Mouse (Mus musculus) thymus, adult 18-20 months (tissue): ENCODE results near the gene Abhd5.
"Not testable (repeated sequence)": the region's sequence is repeated elsewhere in the genome, so short reads cannot be mapped to it uniquely, and the experiment has no call there.

Source experiments
- DNase-seq, 2 experiments: peaks; one replicate each; pipeline ENCODE4 v3.0.0; 2022; ENCODE audit warnings: mixed read lengths in 2 of 2

Abhd5 gene

DNA sequence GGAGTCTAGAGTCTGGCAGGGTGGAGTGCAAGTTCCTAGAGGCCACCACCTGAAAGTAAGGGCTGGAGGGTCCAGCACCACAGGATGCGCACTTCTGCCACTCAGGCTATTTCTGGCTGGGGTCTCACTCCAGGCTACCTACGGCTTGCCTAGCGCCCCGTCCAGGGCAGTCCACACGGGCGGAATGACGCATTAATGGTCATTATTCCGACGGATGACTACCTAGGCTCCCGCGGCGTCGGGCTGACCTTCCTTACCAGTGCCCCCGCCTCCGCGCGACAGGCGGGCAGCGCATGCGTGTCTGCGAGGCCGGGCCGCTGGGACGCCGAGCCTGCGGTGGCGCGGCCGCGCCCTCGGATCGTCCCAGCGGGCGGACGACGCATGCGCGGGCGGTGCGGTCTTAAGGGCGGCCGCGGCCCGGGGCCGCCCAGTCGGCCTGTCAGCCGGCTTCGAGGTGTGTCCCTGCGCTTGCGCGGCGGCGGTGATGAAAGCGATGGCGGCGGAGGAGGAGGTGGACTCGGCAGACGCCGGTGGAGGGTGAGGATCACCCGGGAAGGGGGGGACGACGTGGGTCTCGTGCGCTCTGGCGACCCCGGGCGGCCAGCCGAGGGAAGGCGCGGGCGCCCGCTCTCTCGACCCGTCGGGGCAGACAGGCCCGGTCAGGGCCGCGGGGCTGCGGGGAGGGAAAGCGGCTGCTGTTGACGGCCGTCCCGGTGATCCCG is at the start of gene Abhd5:
Gene Abhd5, plus strand, starts transcription at position 306 of the 722 bp plus-strand sequence.
- peak; percentile 75 to 81 for DNase-seq

DNA sequence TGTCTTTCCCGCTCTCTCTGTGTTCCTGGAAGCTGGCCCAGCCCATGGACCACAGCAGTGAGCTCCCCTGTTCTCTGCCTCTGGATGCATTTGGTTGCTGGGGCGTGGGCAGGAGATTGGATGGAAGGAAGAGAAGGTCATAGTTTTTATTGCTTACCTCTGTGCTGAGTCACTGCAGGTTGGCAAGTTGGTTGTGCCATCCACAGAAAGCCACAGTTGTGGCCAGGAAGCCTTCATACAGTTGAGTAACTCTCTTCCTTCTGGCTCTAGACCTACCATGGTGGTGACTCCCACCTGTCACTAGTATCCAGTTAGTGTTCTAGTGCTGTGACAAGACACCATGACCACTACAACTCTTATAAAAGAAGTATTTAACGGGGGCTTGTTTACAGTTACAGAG is 46.1 kb upstream of the Abhd5 start:
- no peak for DNase-seq

DNA sequence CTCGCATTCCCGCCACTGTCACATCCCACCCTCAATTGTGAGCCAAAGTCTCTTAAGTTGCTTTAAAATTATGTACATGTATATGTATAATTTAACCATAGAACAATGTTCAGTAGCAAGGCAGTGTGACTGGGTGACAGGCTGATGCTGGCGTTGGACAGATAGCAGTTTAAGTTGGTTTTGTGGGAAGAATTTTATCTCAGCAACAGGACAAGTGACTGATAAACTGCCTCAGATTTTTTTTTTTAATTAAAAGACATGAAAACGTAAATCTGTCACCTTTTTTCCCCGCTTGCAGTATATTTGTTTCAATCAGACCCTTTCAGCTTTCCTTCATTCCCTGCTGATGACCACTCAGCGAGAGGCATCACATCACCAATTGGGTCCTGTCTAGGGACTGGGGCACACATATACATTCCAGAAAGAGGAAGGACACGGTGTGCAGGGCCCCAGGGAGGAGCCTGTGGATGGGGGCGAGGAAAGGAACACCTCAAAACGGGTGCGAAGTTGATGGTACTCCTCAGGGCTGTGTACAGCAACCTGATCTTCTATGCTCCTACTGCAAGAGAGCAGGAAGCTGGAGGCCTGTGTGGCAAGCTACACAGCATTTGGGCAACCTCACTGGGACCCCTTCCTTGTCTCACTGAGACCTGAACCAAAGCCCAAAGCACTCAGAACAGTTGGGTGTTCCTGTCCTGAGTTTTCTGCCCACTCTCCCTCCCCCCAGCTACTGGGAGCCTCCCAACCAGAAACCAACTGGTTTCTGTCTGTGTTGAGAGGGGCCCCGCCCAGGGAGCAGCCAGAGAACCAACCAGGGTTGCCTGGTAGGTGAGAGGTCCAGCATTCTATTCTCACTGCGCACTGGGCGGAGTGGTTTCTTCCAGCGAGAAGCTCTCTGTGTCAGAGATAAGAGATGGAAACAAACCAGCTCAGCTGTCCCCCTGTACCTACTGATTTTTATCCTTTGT is 42.1 kb upstream of the Abhd5 start:
- no peak for DNase-seq

DNA sequence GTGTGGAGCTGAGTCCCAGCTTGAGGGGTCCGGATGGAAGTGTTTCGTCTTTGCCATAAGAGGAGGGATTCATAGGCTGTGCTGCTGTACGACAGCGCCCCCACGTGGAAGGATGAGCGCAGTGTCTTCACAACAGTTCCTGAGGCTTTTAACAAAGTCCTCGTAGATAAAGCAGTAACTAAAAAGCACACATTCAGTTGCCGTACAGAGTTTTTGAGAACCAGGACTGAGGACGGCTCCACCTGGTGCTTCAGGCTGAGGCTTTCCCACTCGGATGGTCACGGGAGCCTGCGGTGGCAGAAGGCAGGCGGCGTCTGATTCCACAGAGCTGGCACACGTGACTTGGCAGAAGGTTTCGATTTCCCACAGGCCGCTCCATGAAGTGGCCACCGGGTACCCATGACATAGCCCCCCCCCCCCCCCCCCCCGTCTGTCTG is 40.8 kb upstream of the Abhd5 start:
- peak; percentile 53 to 62 for DNase-seq

DNA sequence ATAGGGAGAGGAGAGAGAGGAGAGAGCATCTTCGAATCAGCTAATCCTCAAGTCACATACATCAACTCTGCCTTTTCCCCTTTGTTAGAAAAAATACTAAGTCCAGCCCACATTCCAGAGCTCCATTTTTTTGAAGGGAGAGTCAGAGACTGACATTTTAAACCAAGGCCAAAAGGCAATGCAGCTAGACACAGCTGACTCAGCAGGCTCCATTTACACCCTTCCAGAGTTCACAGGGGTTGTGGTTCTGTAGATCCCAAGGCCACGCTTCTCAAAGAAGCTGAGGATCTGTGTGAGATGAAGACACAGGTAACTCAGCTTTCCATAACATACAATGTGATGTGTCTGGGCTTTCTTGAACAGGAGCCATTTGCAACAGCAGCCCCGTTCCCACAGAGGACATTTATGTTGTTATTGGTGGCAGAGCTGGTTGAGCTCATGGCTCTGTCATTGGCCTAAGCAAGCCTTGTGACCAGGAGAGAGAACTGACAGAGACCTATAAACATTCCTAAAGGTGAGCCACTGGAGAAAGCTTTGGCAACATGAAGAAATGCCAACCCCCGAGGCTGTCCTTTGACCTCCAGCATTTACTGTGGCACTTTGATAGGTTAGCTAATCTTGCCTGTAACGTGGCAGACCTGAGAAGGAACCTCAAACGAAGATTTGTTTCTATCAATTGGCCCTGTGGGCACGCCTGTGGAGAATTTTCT is 40.2 kb upstream of the Abhd5 start:
- no peak for DNase-seq

DNA sequence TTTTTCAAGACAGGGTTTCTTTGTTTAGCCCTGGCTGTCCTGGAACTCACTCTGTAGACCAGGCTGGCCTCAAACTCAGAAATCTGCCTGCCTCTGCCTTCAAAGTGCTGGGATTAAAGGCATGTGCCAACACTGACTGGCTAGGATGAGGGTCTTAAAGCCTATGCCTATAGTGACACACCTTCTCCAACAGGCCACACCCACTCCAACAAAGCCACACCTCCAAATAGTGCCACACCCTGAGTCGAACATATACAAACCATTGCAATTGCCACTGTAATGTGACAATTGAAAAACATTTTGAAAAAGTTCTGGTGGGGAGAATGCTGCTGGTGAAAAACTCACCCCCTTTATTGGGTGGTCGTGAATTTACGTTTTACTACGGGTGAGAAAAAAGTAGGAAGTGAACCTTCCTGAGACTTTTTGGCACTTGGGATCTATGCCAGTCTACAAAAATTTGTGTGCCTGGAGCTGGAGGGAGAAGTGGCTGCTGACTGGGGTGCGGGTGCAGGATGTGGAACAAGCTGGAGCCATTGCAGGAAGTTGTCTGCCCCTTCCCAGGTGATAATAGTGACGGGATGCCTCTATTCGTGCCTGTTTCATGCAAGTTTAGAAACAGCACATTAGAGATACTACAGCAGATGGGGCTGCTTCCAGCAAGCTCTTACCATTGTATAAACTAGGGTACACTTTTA is 39.0 kb upstream of the Abhd5 start:
- no peak for DNase-seq

DNA sequence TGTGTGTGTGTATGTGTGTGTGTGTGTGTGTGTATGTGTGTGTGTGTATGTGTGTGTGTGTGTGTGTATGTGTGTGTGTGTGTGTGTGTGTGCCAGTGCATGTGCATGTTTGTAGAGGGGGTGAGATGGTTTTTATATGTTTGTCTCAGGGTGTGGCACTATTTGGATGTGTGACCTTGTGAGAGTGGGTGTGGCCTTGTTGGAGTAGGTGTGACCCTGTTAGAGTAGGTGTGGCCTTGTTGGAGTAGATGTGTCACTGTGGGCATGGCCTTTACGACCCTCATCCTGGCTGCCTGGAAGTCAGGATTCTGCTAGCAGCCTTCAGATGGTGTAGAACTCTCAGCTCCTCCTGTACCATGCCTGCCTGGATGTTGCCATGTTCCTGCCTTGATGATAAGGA is 38.3 kb upstream of the Abhd5 start:
- DNase-seq, result not testable (repeated sequence)

DNA sequence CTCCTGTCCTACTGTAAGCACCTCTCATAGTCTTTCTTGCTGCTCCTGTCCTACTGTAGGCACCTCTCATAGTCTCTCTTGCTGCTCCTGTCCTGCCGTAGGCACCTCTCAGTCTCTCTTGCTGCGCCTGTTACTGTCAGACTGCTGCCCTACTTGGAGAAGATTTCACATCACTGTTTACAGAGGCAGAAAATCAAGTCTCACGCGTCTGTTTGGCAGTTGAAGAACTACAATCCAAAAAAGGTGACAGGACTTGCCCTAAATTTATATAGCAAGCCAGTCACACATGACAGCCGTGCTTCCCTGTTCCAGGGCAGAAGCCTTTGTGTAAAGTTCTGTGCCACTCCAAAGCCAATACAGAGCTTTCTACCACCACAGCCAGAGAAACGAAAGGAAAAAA is 37.0 kb upstream of the Abhd5 start:
- DNase-seq, result no peak

DNA sequence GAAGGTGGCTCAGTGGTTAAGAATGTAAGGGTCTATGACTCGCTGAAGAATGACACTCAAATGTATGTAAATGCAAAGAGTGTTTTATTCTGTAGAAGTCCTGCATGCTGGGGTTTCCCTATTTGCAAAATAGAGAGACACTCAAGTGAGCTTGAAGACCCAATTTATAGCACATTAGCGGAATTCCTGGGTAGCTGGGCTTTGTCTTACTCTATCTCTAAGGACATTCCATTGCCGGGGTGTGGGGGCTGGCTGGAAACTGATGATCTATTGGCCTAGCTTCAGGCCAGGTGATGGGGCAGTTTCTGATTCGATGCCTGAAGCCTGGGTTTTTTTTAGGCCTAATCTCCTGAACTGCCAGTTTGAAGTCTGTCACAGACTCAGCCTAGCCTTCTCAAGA is 36.5 kb upstream of the Abhd5 start:
- DNase-seq, result no peak

DNA sequence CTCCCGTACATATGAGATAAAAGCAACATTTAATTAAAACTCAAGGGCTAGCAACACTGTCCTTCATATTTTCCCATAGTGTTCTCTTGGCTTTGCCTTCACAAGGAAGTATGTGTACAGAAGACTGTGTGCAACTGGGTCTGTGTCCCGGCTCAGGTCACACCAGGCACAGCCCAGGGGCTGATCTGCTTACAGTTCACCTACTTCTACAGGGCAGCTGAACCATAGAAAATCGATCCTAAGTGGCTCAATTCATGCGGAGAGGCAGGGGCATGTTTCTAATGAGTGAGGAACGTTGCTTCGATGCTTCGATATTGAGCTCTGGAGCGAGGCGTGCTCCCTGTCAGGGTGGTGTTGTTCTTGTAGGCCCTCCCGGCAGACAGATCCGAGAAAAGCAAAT is 35.9 kb upstream of the Abhd5 start:
- no peak for DNase-seq

DNA sequence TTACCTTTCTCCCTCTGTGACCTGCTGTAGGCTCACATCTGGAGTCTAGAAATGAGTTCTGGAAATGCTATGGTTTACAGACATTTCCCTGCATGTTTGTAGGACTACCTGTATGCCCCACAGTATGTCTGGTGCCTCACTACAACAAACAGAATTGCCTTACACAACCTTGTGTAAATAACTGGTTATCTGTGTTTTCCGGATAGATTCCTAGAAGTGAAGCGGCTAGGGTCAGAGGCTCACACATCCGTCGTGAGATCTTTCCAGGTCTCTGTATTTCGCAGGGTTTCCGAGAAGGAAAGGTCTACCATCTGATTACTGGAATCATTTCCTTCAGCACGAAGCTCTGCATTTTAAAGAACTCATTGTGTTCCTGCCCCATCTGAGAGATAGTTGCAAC is 34.8 kb upstream of the Abhd5 start:
- DNase-seq, result no peak

DNA sequence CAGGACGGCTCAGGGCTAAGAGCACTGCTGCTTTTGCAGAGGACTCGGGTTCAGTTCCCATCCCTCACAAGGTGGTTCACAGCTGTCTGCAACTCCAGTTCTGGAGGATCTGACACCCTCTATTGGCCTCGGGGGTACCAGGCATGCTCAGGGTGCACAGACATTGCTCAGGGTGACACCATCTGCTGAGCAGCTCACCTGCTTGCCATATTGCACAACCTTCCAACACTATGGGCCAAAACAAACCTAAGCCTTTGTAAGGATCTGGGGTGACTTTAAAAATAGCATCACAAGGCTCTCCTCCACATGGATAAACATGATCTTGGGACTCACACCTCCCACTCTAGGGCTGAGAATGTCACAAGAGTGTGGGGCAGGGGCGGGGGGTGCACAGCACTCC is 30.8 kb upstream of the Abhd5 start:
- DNase-seq, result no peak

DNA sequence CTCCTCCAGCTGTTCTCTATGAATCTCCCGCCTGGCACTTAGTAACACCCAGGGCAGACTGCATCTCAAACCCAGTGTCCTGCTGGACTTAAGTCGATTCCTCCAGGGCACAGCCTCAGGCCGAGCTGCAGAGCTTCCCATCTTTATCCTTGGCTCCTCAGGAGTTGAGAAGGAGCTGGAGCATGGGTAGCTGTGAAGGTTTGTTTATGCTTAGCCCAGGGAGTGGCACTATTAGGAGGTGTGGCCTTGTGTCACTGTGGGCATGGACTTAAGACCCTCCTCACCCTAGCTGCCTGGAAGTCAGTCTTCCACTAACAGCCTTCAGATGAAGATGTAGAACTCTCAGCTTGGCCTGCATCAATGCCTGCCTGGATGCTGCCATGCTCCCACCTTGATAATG is 29.1 kb upstream of the Abhd5 start:
- DNase-seq, result no peak

DNA sequence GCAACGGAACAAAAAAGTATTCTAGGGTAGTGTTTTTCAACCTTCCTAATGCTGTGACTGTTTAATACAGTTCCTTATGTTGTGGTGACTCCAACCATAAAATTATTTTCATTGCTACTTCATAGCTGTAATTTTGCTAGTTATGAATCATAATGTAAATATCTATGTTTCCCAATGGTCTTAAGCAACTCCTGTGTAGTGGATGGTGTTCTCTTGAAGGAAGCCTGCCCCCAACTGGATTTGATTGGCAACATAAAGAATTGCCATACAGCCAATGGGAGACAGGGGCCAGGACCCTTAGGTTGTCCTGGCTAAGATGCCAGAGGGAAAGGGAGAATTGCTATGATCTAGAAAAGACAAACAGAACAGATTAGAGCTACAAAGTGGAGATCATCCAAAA is 25.4 kb upstream of the Abhd5 start:
- no peak for DNase-seq

DNA sequence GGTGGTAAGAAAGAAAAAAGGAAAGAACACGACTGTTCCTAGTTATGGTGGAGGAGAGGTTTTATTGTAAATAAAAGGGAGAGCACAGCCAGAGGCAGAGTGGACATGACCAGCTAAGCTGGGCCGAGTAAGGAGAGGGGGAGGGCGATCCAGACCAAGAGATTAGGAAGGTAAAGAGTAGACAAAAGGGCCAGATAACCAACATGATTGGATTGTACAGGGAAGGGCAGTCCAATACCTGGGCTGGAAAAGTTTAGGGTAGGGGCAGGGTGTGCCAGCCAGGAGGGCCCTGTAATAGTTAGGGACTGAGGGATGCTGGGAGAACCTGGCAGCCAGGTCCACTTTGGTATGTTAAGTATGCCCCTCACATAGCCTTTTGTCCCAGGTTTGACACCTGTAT is 23.2 kb upstream of the Abhd5 start:
- DNase-seq, result no peak

DNA sequence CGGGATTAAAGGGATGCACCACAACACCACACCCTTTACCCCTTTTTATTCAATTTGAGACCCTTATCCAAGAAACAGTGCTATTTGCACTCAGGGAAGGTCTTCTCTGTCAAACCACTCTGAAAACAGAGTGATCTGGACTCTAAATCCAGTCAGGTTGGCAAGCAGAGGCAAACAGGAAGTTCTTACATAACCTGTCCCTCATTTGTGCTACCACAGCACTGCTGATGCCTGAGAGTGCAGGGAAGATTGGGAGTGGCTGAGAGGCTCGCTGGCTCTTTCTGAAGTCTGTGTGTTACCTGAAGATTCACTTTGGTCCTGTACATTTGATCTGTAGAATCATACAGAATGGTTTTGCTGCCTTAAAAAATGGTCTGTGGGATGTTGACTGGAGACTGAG is 14.7 kb upstream of the Abhd5 start:
- no peak for DNase-seq

DNA sequence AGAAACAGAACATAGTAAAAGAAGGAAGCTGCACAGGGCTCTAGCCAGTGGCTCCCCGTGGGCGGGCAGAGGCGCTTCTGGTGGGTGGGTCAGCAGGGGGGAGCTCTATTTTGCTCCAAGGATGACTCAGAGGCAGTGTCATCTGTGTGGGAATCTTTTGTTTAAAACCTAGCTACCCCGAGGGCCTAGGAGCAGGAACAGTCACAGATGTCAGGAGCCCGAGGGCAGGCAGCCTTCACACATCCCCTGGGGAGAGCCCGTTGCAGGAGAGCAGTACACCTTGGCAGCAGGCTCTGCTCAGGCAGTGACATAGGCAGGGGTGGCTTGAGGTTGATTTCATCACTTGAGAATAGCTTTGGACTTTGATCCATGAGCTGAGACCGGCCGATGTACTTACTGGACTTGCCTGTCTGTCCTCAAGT is 13.9 kb upstream of the Abhd5 start:
- no peak for DNase-seq

DNA sequence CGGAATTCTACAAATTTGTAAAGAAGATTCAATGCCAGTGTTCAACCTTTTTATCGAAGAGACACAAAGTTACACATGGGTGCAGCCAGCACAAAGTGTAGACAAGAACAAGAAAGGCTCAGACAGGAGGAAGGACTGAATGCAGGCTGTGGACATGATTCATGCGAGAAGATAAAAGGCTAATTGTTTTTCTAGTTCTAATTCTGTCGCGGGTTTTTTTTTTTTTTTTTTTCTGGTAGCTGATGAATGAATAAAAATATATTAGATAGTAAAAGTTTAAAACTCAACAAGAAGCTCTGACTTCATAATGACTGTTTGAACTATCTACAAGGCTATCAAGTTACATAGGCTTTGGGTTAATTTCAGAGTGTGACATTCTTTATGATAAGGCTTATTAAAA is 11.4 kb upstream of the Abhd5 start:
- no peak for DNase-seq

DNA sequence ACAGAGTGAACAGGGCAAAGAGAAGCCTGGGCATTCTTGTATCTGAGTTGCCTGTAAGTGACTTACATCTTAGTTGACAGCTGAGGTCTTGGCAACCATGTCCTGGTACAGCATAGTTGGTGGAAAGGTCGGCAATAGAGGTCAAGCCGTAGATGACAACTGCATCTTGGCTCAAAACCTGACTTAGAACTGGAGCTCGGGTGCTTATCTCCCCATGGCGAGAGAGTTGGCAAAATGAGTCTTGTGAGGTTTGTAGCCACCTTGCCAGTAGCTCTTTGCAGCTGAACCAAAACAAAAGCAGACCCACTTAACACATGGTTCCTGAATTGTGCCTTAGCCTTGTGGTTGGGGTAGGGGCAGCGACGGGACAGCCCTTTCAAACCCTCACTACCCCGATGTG is 8.0 kb upstream of the Abhd5 start:
- DNase-seq, result no peak

DNA sequence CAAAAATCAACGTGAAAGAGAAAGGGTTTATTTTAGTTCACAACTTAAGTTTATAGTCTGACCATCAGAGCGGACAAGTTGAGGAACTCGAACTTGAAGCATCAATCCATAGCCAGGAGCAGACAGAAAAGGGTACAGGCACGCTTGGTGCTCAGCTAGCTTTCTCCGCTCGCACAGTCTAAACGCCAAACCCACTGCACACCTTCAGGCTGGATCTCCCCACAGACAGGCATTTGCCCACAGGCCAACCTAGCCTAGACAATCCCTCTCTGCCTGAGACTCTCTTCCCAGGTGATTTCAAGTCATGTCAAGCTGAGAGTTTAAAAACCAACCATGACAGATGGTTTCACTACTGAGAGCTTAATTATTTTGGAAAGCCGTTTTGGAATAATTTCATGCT is 6.8 kb upstream of the Abhd5 start:
- no peak for DNase-seq

DNA sequence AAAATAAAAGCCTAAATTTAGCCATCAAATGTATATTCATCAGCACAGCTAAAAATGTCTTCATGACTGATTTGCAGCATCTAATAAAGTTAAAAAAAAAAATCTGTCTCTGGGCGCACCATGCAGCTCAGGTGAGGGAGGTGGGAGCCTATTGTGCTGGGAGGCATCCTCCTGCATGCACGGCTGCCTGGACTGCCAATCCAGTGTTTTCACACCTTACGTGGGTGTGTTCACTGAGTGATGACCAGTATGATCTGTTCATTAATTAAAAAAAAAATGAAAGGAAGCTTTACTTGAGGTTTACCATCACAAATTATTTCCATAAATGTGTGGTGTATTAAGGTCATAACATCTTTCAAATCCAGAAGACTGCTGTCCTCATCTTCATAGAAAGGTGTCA is 6.1 kb upstream of the Abhd5 start:
- no peak for DNase-seq

DNA sequence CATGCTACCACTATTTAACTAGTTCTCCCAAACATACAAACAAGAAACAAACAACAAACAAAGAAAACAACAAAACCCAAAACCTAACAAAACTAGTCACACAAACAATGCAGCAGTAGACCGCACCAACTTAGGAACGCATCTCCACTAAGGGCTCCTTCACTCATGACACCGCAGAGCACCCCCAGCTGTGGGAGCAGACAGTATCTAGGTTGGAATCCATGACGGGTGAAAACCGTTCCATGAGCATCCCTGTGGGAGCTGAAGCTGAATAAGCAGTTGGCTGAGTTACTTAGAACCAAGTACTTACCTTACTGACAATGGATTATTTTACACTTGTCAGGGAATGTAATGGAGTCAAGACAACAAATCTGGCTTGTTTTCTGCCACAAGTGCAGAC is 5.3 kb upstream of the Abhd5 start:
- no peak for DNase-seq

DNA sequence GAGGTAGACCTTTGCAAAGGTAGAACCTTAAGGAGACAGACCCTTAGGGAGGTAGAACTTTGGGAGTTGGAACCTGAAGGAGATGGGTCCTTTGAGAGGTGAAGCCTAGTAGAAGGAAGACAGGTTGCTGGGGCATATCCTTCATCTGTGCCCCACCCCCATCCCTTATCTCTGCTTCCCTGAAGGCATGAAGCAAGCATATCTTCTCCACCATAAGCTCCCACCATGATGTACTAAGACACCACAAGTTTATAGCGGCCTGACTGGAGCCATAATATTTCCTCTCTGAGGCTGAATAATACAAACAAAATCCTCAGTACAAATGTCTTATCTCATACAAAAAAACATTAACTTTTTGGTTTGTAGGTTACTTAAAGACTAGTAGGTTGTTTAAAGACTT is 3.5 kb upstream of the Abhd5 start:
- DNase-seq, result no peak
